Mouse (Mus musculus) testis, adult 2 months (tissue): Measurements from ENCODE around the gene Car14. TPM values are rescaled to one million over a fixed set of nuclear protein-coding genes. Genes with fewer than 3 reads are reported as not detected.

ENCODE experiments used
- H3K27ac ChIP-seq: fragments of 200-500 bp; 2 replicates; pipeline ENCODE4 v1.5.1; 2012; ENCODE audit warnings: low read depth, low read length; ENCODE audit not compliant: control insufficient read depth, insufficient read depth
- H3K27me3 ChIP-seq: fragments of 200-500 bp; 2 replicates; pipeline ENCODE4 v1.6.1; 2012; ENCODE audit warnings: mild to moderate bottlenecking, low read length, moderate library complexity; ENCODE audit not compliant: control insufficient read depth, insufficient read depth
- H3K36me3 ChIP-seq: fragments of 200-500 bp; 2 replicates; pipeline ENCODE4 v1.6.1; 2012; ENCODE audit warnings: mild to moderate bottlenecking, low read length; ENCODE audit not compliant: control insufficient read depth, insufficient read depth
- H3K4me1 ChIP-seq: fragments of 200-500 bp; 2 replicates; pipeline ENCODE4 v1.6.1; 2012; ENCODE audit warnings: low read length; ENCODE audit not compliant: control insufficient read depth, insufficient read depth
- H3K4me3 ChIP-seq: fragments of 200-500 bp; 2 replicates; pipeline ENCODE4 v1.5.1; 2012; ENCODE audit warnings: low read depth, mild to moderate bottlenecking, low read length, moderate library complexity, mixed read lengths; ENCODE audit not compliant: control insufficient read depth
- CTCF ChIP-seq: fragments of 200-500 bp; IDR thresholded peaks from 2 replicates; pipeline ENCODE4 v1.5.1; 2012; ENCODE audit warnings: low read depth, mild to moderate bottlenecking, inconsistent platforms, low read length, moderate library complexity; ENCODE audit not compliant: control insufficient read depth, insufficient read depth, insufficient replicate concordance
- POLR2A ChIP-seq: fragments of 200-500 bp; IDR thresholded peaks from 2 replicates; pipeline ENCODE4 v1.6.1; 2012; ENCODE audit warnings: low read depth, mild to moderate bottlenecking, inconsistent platforms, low read length, moderate library complexity; ENCODE audit not compliant: control insufficient read depth
- polyA plus RNA-seq: library from polyadenylated mRNA; depleted of rRNA; stranded (reverse); fragments of >200 nt; gene quantifications from 2 replicates; pipeline ENCODE4 v1.2.3, GENCODE M21; 2012

The Car14 gene
- polyA plus RNA-seq, 1 experiment: 2.0 TPM

DNA sequence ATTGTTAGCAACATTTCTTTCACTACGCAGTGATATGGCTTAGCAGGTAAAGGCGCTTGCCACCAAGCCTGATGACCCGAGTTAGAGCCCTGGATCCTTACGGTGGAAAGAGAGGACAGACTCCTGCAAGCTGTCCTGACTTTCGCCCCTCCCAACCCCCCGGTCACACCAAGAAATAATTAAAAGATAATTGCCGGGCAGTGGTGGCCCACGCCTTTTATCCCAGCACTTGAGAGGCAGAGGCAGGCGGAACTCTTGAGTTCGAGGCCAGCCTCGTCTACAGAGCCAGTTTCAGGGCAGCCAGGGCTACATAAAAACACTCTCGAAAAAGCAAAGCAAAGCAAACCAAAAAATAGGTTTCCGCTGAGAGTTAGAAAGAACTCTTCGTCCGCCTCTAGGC is 33.5 kb downstream of the Car14 start:
- no peaks in the 10 kb centered on the region for H3K36me3 ChIP-seq
- H3K4me1 ChIP-seq: peaks cover 5% of the 10 kb centered on the region

DNA sequence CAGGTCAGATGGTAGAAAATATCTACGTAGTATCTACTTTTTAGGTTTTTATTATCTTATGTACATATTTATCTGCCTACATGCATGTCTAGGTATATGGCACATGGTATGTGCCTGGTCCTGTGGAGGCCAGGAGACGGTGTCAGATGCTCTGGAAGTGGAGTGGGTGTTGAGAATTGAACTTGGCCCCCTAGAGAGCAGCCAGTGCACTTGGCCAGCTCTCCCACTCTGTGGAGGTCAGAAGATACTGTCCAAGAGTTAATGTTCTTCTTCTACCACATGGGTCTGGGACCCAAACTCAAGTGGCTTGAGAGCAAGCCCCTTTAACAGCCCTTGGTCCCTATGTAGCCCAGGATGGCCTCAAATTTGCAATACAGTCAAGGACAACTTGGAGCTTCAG is 37.1 kb downstream of the Car14 start:
- Histone ChIP-seq H3K4me1 (peaks cover 10% of the 10 kb centered on the region), H3K27ac (no peak overlapping the region), H3K27me3 (no peaks in the 10 kb centered on the region), H3K36me3 (no peaks in the 10 kb centered on the region), H3K4me3 (no peak overlapping the region)
- TF ChIP-seq CTCF (no peak), POLR2A (no peak)

More for the DNA sequence above, 33.5 kb downstream of the Car14 start:
- H3K27me3 ChIP-seq: no peaks in the 10 kb centered on the region
- peak overlapping the region; percentile 95 for H3K4me3 ChIP-seq
- TF ChIP-seq CTCF: no peak
- TF ChIP-seq POLR2A: no peak
- peak overlapping the region; percentile 19 for H3K27ac ChIP-seq

DNA sequence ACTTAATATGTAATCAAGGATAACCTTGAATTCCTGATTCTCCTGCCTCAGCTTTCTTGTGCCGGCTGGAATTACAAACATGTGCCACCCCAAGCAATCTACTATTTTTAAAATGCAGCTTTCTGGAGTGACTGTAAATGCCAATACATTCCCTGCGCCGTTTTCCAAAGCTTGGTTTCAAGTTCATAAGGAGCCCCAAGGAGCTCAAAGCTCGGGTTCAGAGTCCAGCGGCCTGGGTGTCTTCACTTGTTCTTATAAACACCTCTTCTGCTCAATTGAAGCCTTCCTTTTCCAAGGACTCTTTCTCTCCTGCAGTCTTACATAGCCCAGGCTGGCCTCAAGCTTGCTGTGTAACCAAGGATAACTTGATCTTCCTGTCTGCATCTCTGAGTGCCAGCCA is 38.4 kb downstream of the Car14 start:
- Histone ChIP-seq H3K4me3 (no peak overlapping the region), H3K27me3 (no peaks in the 10 kb centered on the region), H3K27ac (no peak overlapping the region), H3K4me1 (peaks cover 7% of the 10 kb centered on the region; the same call in 1 of the 2 replicates), H3K36me3 (no peaks in the 10 kb centered on the region)
- TF ChIP-seq POLR2A: no peak
- TF ChIP-seq CTCF: no peak

DNA sequence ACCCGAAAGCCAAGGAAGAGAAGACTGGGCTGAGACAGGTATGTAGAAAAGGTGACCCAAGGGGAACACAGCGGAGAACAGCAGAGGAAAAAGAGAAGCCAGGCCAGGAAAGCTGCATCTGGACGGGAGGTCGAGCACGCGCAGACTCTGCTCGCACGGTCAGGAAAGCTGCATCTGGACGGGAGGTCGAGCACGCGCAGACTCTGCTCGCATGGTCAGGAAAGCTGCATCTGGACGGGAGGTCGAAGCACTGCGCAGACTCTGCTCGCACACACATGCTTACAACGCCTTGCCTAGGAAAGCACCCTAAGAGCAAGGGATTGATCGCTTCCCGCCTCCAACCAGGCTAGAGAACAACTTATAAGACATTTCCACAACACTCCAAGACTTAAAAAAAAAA is 38.9 kb downstream of the Car14 start:
- TF ChIP-seq CTCF (no peak), POLR2A (no peak)
- peaks cover 5% of the 10 kb centered on the region; the same call in 1 of the 2 replicates for H3K4me1 ChIP-seq
- no peaks in the 10 kb centered on the region for H3K36me3 ChIP-seq
- H3K27ac ChIP-seq: no peak overlapping the region
- H3K27me3 ChIP-seq: no peaks in the 10 kb centered on the region
- H3K4me3 ChIP-seq: no peak overlapping the region

DNA sequence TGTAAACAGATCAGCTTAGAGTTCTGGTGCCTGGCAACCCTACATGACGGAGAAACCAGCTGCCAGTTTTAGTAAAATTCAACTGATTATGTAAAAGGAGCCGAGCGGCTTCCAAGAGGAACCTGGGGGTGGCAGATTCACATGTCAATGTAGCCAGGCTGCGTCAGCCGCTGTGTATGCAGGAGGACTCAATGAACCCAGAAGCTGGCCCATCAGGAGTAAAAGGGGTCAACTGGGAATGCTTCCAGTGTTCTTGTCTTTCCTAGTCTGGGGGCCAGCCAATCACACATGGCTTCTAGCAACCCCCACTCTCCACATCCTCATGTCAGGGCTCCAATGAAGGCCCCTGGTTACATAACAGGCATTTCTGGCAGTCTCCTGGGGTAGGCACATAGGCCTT is 39.4 kb downstream of the Car14 start:
- H3K4me3 ChIP-seq: no peak overlapping the region
- no peaks in the 10 kb centered on the region for H3K27me3 ChIP-seq
- TF ChIP-seq CTCF: no peak
- TF ChIP-seq POLR2A: no peak
- no peaks in the 10 kb centered on the region for H3K36me3 ChIP-seq
- peaks cover 5% of the 10 kb centered on the region; the same call in 1 of the 2 replicates for H3K4me1 ChIP-seq
- no peak overlapping the region for H3K27ac ChIP-seq

DNA sequence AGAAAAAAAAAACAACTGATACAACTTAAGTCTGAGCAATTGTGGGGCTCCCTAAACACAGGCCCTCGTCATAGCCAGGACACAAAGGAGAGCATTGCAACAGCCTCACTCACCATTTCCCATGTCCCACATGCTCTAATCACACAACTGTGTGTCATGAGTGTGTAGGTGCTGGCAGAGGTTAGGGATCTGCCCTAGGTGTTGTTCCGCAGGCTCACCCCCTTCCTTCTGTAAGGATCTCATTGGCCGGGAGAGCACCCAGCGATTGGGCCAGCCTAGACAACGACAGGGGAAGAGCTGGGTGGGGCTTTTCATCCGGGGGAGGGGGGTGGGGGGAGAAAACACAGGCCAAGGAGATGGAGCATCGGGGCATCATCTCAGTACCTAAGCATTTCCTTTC is 40.9 kb downstream of the Car14 start:
- Histone ChIP-seq H3K36me3 (no peaks in the 10 kb centered on the region), H3K4me3 (no peak overlapping the region), H3K4me1 (peaks cover 5% of the 10 kb centered on the region; the same call in 1 of the 2 replicates), H3K27ac (no peak overlapping the region), H3K27me3 (no peaks in the 10 kb centered on the region)
- TF ChIP-seq POLR2A (no peak), CTCF (no peak)

DNA sequence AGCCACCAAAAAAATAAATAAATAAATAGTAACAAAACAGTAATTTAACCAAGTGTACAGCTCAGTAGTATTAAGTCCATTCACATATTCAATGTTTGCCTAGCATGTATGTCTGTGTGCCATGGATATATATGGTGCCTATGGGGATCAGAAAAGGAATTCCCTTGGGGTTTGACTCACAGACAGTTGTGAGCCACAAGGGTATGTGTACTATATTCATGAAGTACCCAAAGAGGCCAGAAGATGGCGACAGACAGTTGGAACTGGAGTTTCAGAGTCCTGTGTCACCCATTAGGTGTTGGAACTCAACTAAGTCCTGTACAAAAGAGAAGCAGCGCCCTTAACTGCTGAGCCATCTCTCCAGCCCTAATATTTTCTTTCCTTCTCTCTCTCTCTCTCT is 42.7 kb downstream of the Car14 start:
- H3K4me3 ChIP-seq: no peak overlapping the region
- no peak for TF ChIP-seq POLR2A
- TF ChIP-seq CTCF: no peak

DNA sequence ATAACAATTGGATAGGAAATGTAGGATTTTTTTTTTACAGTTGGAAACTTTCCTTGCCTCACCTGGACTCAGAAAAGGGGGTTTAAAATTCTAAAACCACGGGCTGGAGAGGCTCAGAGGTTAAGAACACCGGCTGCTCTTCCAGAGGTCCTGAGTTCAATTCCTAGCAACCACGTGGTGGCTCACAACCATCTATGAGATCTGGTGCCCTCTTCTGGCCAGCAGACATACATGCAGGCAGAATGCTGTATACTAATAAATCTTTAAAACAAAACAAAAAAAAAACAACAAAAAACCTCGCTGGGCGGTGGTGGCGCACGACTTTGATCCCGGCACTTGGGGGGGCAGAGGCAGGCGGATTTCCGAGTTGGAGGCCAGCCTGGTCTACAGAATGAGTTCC is 43.3 kb downstream of the Car14 start:
- TF ChIP-seq CTCF: no peak
- TF ChIP-seq POLR2A: no peak
- Histone ChIP-seq H3K36me3 (no peaks in the 10 kb centered on the region), H3K27me3 (no peaks in the 10 kb centered on the region), H3K4me1 (peaks cover 5% of the 10 kb centered on the region; the same call in 1 of the 2 replicates), H3K4me3 (no peak overlapping the region), H3K27ac (no peak overlapping the region)

More for the DNA sequence above, 42.7 kb downstream of the Car14 start:
- H3K27ac ChIP-seq: no peak overlapping the region
- H3K27me3 ChIP-seq: no peaks in the 10 kb centered on the region
- H3K36me3 ChIP-seq: no peaks in the 10 kb centered on the region
- H3K4me1 ChIP-seq: peaks cover 5% of the 10 kb centered on the region; the same call in 1 of the 2 replicates
